Mouse (Mus musculus) myocyte (in vitro differentiated cells): Measurements from ENCODE around the gene Bpifb4. TPM values are rescaled to one million over a fixed set of nuclear protein-coding genes. Genes with fewer than 3 reads are reported as not detected.

Experiments used
- polyA plus RNA-seq: library from polyadenylated mRNA; unstranded; fragments of >200 nt; fragmentation: generic; extraction: Trizol; gene quantifications from one replicate; pipeline ENCODE4 v1.2.1, GENCODE M21; 2012; ENCODE audit warnings: missing spikeins

Bpifb4 gene
- polyA plus RNA-seq, 1 experiment = not detected

Other genes starting within 250 kb of the Bpifb4 start
- not detected for gene Dnmt3c, start 241.6 kb upstream of the Bpifb4 start, polyA plus RNA-seq
- gene Mapre1, start 196.9 kb upstream of the Bpifb4 start, polyA plus RNA-seq = 60.5 TPM
- gene Efcab8, start 158.3 kb upstream of the Bpifb4 start, polyA plus RNA-seq = 0.04 TPM
- not detected for gene Sun5, start 67.1 kb upstream of the Bpifb4 start, polyA plus RNA-seq
- not detected for gene Bpifb2, start 63.2 kb upstream of the Bpifb4 start, polyA plus RNA-seq
- not detected for gene Bpifb6, start 37.8 kb upstream of the Bpifb4 start, polyA plus RNA-seq
- not detected for gene Bpifb3, start 20.0 kb upstream of the Bpifb4 start, polyA plus RNA-seq
- gene Bpifa6, start 36.7 kb downstream of the Bpifb4 start, polyA plus RNA-seq = not detected
- gene Bpifa2, start 70.1 kb downstream of the Bpifb4 start, polyA plus RNA-seq = not detected
- not detected for gene Bpifa3, start 192.1 kb downstream of the Bpifb4 start, polyA plus RNA-seq
- not detected for gene Bpifa1, start 204.7 kb downstream of the Bpifb4 start, polyA plus RNA-seq
- gene Bpifa5, start 224.4 kb downstream of the Bpifb4 start, polyA plus RNA-seq = not detected